Mouse (Mus musculus): ENCODE measurements around the gene Terb2.

DNA sequence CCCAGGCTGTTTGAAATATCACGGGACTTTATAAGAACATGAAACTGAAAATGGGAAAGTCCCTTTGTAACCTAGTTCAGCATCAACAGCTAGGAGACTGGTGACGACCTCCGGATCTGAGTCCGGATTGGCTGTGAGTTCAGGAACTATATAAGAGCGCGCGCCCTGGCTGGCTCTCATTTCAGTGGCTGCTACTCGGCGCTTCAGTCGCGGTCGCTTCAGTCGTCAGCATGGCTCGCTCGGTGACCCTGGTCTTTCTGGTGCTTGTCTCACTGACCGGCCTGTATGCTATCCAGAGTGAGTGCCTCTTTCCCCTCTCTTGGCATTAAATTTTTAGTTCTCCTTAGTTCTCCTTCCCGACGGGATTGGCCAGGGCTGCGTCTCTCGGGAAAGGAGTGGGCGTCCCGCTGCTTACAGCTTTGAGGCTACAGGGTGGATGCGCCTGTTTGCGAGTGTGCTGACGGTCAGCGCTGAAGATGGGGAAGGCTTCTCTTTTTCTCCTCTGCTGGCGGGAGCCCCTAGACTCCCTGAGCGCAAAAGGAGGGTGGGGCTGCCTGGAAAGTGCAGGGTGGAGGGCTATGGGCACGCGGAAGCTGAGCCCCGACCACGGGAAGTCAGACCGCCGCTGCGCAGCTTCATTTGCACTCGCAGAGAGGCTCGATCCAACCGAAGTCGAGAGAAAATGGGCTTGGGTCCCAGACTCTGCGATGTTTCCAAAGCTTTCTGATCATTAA lies 38.4 kb upstream of the Terb2 start, which contains the start of gene B2m:
- no peak for TF ChIP-seq MAX (IDR thresholded peaks at IDR 0.05; ENCODE audit: low read depth)
- TF ChIP-seq TCF12 (IDR thresholded peaks at IDR 0.05; ENCODE audit: insufficient read depth, poor library complexity, severe bottlenecking): no peak
- TF ChIP-seq POLR2A (IDR thresholded peaks at IDR 0.05; ENCODE audit: insufficient read length, low read depth): peak; percentile 98
- TF ChIP-seq CEBPB (IDR thresholded peaks at IDR 0.05; ENCODE audit: insufficient read depth, poor library complexity, severe bottlenecking): no peak
- peak; percentile 3 for TF ChIP-seq REST (IDR thresholded peaks at IDR 0.05; ENCODE audit: insufficient read depth, insufficient read length)
- TF ChIP-seq POLR2AphosphoS2 (IDR thresholded peaks at IDR 0.05; ENCODE audit: insufficient read length, low read depth): peak; percentile 100
- TF ChIP-seq USF1 (IDR thresholded peaks at IDR 0.05; ENCODE audit: low read depth): no peak

Measured in myocyte (in vitro differentiated cells).